Mouse (Mus musculus) liver, embryonic 16.5 days (tissue): ENCODE data around the gene Ints7. TPM values are rescaled to one million over a fixed set of nuclear protein-coding genes. Genes with fewer than 3 reads are reported as not detected.

Source experiments
- ATAC-seq: fragments of 200-750 bp; cut with Nextera tagmentation; 2 replicates; pipeline ENCODE4 v1.8.0; 2017; ENCODE audit warnings: low read depth, mild to moderate bottlenecking, moderate number of reproducible peaks, moderate library complexity
- H3K27ac ChIP-seq: fragments of 300-500 bp; sonication (generic); 2 replicates; pipeline ENCODE4 v1.5.1; 2014; ENCODE audit warnings: mild to moderate bottlenecking, low read length
- H3K27me3 ChIP-seq: fragments of 300-500 bp; sonication (generic); 2 replicates; pipeline ENCODE4 v1.6.1; 2014; ENCODE audit warnings: low read depth, low read length, mixed read lengths; ENCODE audit not compliant: control insufficient read depth, insufficient read depth
- H3K36me3 ChIP-seq: fragments of 300-500 bp; sonication (generic); 2 replicates; pipeline ENCODE4 v1.6.1; 2014; ENCODE audit warnings: mild to moderate bottlenecking; ENCODE audit not compliant: control insufficient read depth, insufficient read depth
- H3K4me1 ChIP-seq: fragments of 300-500 bp; sonication (generic); 2 replicates; pipeline ENCODE4 v1.6.1; 2014; ENCODE audit warnings: low read depth, low read length, mixed read lengths; ENCODE audit not compliant: control insufficient read depth
- H3K4me2 ChIP-seq: fragments of 300-500 bp; sonication (generic); 2 replicates; pipeline ENCODE4 v1.6.1; 2014; ENCODE audit warnings: low read depth, low read length, mixed read lengths
- H3K4me3 ChIP-seq: fragments of 300-500 bp; sonication (generic); 2 replicates; pipeline ENCODE4 v1.5.1; 2014; ENCODE audit warnings: low read depth, mild to moderate bottlenecking, low read length
- H3K9ac ChIP-seq: fragments of 300-500 bp; sonication (generic); 2 replicates; pipeline ENCODE4 v1.6.1; 2014; ENCODE audit warnings: low read depth, low read length
- H3K9me3 ChIP-seq: fragments of 300-500 bp; sonication (generic); replicated peaks from 2 replicates; pipeline ENCODE4 v1.6.1; 2016; ENCODE audit warnings: low read length; ENCODE audit not compliant: control insufficient read depth
- WGBS: fragments of 180-500 bp; shearing (Covaris S2); extraction: QIAGEN DNeasy Blood & Tissue Kit; methylation state at CpG from one replicate; pipeline ENCODE4 v1.1.7; 2014; ENCODE audit not compliant: insufficient replicate concordance; 5-methylcytosine and 5-hydroxymethylcytosine counted together
- polyA plus RNA-seq: library from polyadenylated mRNA; unstranded; fragments of >200 nt; fragmentation: Nextera tagmentation; extraction: Ambion mirVana; gene quantifications from 2 replicates; pipeline ENCODE4 v1.2.1, GENCODE M21; 2015

The Ints7 gene
- polyA plus RNA-seq, 1 experiment from 2014 or later, result 17.3 TPM

DNA sequence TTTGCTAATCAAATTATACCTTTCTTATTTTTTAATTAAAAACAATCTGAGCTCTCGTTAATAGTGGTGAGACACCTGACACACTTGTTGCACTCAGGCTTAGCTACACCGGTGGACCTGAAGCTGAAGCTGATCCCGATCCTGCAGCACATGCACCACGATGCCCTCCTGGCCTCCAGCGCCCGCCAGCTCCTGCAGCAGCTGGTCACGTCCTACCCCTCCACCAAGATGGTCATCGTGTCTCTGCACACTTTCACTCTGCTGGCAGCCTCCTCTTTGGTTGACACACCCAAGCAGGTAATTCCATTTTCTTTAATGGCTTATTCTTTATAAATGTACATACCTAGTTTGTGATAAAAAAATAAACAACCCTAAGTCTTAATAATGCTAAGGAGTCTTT is 20.6 kb downstream of the Ints7 start:
- no peaks in the 10 kb centered on the region for H3K9me3 ChIP-seq
- ATAC-seq, result no peak
- no peak overlapping the region for H3K27ac ChIP-seq
- no peak overlapping the region for H3K4me3 ChIP-seq
- no peak overlapping the region for H3K4me2 ChIP-seq
- 85% methylated on average over 8 of the region's 8 CpGs for WGBS
- H3K4me1 ChIP-seq, result no peaks in the 10 kb centered on the region
- no peak overlapping the region for H3K9ac ChIP-seq
- H3K27me3 ChIP-seq, result no peaks in the 10 kb centered on the region
- peaks cover 29% of the 10 kb centered on the region for H3K36me3 ChIP-seq

DNA sequence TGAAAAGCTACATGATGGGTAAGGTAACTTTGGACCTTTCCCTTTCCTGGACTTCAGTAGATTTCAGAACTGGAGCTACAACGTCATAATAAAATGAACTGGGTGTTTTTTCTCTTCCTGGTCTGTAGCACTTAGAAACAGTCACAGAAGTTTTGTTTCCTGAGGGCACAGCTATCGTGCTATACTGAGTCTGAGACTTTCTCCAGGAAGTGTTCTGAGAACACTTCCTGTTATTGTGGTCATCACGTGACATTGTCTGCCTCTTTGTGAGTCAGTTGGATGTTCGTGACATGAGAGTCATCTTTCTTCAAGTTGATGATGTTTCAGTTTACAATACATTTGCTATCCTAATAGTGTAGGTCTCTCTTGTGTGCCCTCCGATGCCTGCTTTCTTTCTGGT is 23.8 kb downstream of the Ints7 start:
- 49% methylated on average over 5 of the region's 5 CpGs for WGBS
- H3K27ac ChIP-seq, result no peak overlapping the region

DNA sequence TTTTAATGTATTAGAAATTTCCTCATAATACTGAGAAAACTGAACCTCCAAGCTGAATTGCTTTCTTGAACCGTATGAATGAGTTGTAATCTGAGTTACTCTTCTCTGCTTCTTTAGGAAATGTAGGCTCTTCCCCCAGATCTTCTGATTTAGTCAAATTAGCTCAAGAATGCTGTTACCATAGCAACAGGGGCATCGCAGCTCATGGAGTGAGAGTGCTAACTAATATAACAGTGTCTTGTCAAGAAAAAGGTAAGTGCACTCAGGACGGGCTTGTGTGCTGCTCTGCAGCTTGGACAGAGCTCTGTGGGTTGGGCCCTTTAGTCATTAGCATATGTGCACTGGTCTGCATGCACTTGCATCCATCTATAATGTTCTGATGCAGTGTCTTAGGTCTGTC is 29.3 kb downstream of the Ints7 start:
- Histone ChIP-seq H3K4me1 (no peaks in the 10 kb centered on the region), H3K4me2 (no peak overlapping the region), H3K27ac (no peak overlapping the region), H3K9me3 (no peaks in the 10 kb centered on the region), H3K36me3 (peaks cover 54% of the 10 kb centered on the region), H3K9ac (no peak overlapping the region), H3K4me3 (no peak overlapping the region), H3K27me3 (no peaks in the 10 kb centered on the region)
- ATAC-seq, result no peak
- 79% methylated on average over 3 of the region's 3 CpGs for WGBS

More for the DNA sequence above, 23.8 kb downstream of the Ints7 start:
- Histone ChIP-seq H3K36me3 (peaks cover 37% of the 10 kb centered on the region), H3K4me3 (no peak overlapping the region), H3K9ac (no peak overlapping the region), H3K27me3 (no peaks in the 10 kb centered on the region), H3K4me2 (no peak overlapping the region), H3K9me3 (no peaks in the 10 kb centered on the region), H3K4me1 (no peaks in the 10 kb centered on the region)
- no peak for ATAC-seq

DNA sequence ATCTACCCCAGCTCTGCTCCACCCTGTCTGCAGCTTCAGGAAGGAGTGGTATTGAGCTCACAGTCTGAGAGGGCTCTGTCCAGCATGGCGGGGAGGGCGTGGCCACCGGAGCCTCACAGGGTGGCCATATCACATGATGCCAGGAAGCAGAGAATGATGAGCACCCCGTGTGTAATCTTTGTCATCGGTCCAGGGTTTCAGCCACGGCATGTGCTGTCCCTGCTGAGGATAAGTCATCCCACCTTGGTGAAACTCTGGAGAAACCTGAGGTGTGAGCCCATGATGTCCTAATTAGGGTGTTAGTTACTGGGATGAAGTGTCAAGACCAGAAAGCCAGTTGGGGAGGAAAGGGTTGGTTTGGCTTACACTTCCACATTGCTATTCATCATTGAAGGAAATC is 33.6 kb downstream of the Ints7 start:
- H3K4me1 ChIP-seq, result no peaks in the 10 kb centered on the region
- no peak overlapping the region for H3K4me2 ChIP-seq
- H3K36me3 ChIP-seq, result peaks cover 73% of the 10 kb centered on the region
- H3K9me3 ChIP-seq, result no peaks in the 10 kb centered on the region
- no peak overlapping the region for H3K27ac ChIP-seq
- no peaks in the 10 kb centered on the region for H3K27me3 ChIP-seq
- 66% methylated on average over 6 of the region's 6 CpGs for WGBS
- no peak overlapping the region for H3K4me3 ChIP-seq
- no peak overlapping the region for H3K9ac ChIP-seq
- ATAC-seq, result no peak

DNA sequence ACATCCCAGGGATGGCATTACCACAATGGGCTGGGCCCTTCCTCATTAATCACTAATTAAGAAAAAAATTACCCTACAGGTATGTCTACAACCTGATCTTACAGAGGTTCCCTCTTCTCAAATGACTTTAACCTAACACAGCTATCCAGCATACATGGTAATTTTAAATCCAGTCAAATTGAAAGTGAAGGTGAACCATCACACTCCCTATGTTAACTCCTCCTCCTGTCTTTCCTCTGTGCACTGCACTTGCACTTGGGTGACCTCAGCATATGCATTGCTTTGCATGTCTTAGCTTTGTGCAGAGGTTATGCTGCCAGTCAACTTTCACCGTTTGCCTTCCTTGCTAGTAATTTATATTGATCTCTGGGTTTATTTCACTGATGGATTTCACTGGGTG is 34.1 kb downstream of the Ints7 start:
- Histone ChIP-seq H3K9ac (no peak overlapping the region), H3K4me3 (no peak overlapping the region), H3K36me3 (peaks cover 78% of the 10 kb centered on the region), H3K27me3 (no peaks in the 10 kb centered on the region), H3K27ac (no peak overlapping the region), H3K4me1 (no peaks in the 10 kb centered on the region), H3K4me2 (no peak overlapping the region), H3K9me3 (no peaks in the 10 kb centered on the region)
- WGBS, result 81% methylated on average over 1 of the region's 1 CpGs
- ATAC-seq, result no peak

DNA sequence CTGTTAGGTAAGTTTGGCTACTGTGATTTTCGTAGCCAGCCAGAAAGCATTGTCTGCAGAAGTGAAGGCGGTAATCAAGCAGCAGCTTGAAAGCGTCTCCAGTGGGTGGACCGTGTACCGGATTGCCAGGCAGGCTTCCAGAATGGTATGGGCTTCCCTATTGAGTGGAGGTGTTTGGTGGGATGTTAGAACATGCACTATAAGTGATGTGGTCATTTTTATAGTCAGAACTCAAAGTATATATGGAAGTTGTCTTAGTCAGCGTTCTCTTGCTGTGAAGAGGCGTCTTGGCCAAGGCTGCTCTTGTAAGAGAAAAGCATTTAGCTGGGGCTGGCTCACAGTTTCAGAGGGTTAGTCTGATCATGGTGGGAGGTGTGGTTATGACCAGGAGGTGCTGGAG is 34.9 kb downstream of the Ints7 start:
- H3K36me3 ChIP-seq, result peaks cover 78% of the 10 kb centered on the region
- 89% methylated on average over 7 of the region's 7 CpGs for WGBS
- no peak overlapping the region for H3K9ac ChIP-seq
- H3K4me3 ChIP-seq, result no peak overlapping the region
- no peaks in the 10 kb centered on the region for H3K27me3 ChIP-seq
- no peak overlapping the region for H3K4me2 ChIP-seq
- H3K27ac ChIP-seq, result no peak overlapping the region
- no peaks in the 10 kb centered on the region for H3K9me3 ChIP-seq
- no peaks in the 10 kb centered on the region for H3K4me1 ChIP-seq
- ATAC-seq, result no peak

DNA sequence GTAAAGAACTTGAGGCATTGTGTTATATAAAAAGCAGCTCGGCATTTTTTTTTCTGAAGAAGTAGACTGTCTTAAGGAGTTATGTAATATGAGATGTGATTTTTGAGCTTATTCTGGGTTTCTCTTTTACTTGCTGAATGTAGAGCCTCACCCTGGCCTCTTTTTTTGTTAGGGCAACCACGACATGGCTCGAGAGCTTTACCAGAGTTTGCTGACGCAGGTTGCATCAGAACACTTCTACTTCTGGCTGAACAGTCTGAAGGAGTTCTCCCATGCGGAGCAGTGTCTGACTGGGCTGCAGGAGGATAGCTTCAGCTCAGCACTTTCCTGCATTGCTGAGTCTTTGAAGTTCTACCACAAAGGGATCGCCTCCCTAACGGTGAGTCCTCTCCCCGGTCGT is 36.2 kb downstream of the Ints7 start:
- Histone ChIP-seq H3K36me3 (peaks cover 81% of the 10 kb centered on the region), H3K9me3 (no peaks in the 10 kb centered on the region), H3K27me3 (no peaks in the 10 kb centered on the region), H3K4me3 (no peak overlapping the region), H3K27ac (no peak overlapping the region), H3K4me2 (no peak overlapping the region), H3K9ac (no peak overlapping the region), H3K4me1 (no peaks in the 10 kb centered on the region)
- no peak for ATAC-seq
- 82% methylated on average over 9 of the region's 9 CpGs for WGBS

DNA sequence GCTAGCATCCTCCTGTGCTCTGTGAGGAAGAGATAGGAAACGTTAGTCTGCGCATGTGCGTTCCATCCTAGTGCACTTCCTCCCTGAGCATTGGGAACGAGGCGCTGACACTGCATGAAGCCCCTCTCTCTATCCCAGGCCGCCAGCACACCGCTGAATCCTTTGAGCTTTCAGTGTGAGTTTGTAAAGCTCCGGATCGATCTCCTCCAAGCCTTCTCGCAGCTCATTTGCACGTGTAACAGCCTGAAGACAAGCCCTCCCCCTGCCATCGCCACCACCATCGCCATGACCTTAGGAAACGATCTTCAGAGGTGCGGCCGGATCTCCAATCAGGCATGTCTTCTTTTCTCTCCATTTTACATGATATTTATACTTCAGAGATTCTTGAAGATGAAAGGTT is 37.4 kb downstream of the Ints7 start:
- 87% methylated on average over 16 of the region's 16 CpGs for WGBS

DNA sequence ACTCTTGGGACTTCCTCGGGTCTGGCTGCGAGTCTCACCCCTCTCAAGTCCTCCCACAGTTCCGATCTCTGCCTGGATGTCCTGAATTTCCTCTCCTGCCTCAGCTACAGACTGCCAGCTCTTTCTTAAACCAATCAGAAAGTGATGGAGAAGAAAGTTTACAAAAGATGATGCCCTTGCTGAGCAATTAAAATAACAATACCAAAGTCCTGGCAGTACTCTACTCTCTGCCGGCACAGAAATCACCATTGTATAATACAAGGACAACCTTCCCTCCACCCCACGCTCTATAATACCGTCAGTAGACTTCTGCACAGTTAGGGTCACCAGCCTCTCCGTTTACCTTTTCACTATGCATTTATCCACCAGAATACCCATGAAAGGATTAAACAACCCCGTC is 40.8 kb downstream of the Ints7 start:
- no peaks in the 10 kb centered on the region for H3K9me3 ChIP-seq
- no peak overlapping the region for H3K4me2 ChIP-seq
- ATAC-seq, result no peak
- H3K36me3 ChIP-seq, result peaks cover 81% of the 10 kb centered on the region
- no peaks in the 10 kb centered on the region for H3K4me1 ChIP-seq
- H3K9ac ChIP-seq, result no peak overlapping the region
- no peak overlapping the region for H3K4me3 ChIP-seq
- no peak overlapping the region for H3K27ac ChIP-seq
- 86% methylated on average over 8 of the region's 8 CpGs for WGBS
- no peaks in the 10 kb centered on the region for H3K27me3 ChIP-seq

More for the DNA sequence above, 37.4 kb downstream of the Ints7 start:
- no peak for ATAC-seq
- no peak overlapping the region for H3K9ac ChIP-seq
- H3K27ac ChIP-seq, result no peak overlapping the region
- no peak overlapping the region for H3K4me2 ChIP-seq
- no peaks in the 10 kb centered on the region for H3K9me3 ChIP-seq
- H3K36me3 ChIP-seq, result peaks cover 78% of the 10 kb centered on the region
- H3K4me1 ChIP-seq, result no peaks in the 10 kb centered on the region
- no peaks in the 10 kb centered on the region for H3K27me3 ChIP-seq
- no peak overlapping the region for H3K4me3 ChIP-seq

DNA sequence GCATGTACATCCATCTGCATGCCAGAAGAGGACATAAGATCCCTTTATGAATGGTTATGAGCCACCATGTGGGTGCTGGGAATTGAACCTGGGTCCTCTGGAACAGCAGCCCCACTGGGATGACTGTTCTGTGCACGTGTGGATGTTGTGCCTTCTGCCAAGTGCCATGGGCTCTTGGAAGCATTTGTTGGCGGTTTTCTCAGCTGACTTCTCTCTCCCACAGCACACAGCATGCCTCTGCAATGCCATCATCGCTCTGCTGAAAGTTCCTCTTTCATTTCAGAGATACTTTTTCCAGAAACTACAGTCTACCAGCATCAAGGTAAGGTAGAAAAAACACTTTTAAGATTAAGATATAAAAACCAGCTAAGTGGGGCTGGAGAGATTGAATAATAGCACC is 42.2 kb downstream of the Ints7 start:
- Histone ChIP-seq H3K27ac (no peak overlapping the region), H3K36me3 (peaks cover 82% of the 10 kb centered on the region)
- WGBS, result 70% methylated on average over 3 of the region's 3 CpGs

More for the DNA sequence above, 42.2 kb downstream of the Ints7 start:
- no peaks in the 10 kb centered on the region for H3K9me3 ChIP-seq
- H3K9ac ChIP-seq, result no peak overlapping the region
- no peak for ATAC-seq
- H3K4me1 ChIP-seq, result no peaks in the 10 kb centered on the region
- H3K4me3 ChIP-seq, result no peak overlapping the region
- H3K4me2 ChIP-seq, result no peak overlapping the region
- H3K27me3 ChIP-seq, result no peaks in the 10 kb centered on the region
